Mouse (Mus musculus) heart, postnatal 25 days (tissue): Measurements from ENCODE around the gene Spint3. TPM values are rescaled to one million over a fixed set of nuclear protein-coding genes. Genes with fewer than 3 reads are reported as not detected.

Experiments used
- total RNA-seq, 2 experiments: library from RNA; stranded (reverse); gene quantifications; 2 replicates each; pipeline ENCODE4 v1.2.3; 2021

Gene Spint3
- total RNA-seq, 2 experiments from 2014 or later, result not detected

Other genes starting within 250 kb of the Spint3 start
- gene Svs5, start 240.7 kb downstream of the Spint3 start, total RNA-seq, result not detected
- 1 to 10 TPM; 3.1 to 7.2 TPM for gene Slpi, start 184.4 kb downstream of the Spint3 start, total RNA-seq
- not detected for gene Rbpjl, start 170.3 kb downstream of the Spint3 start, total RNA-seq
- gene Matn4, start 168.3 kb downstream of the Spint3 start, total RNA-seq, result under 1 TPM; 0.42 to 0.52 TPM
- gene Sdc4, start 129.6 kb downstream of the Spint3 start, total RNA-seq, result 10 to 100 TPM; 19.7 to 22.4 TPM
- 10 to 100 TPM; 22.2 to 26.8 TPM for gene Sys1, start 116.5 kb downstream of the Spint3 start, total RNA-seq
- gene Gm20458, start 112.5 kb downstream of the Spint3 start, total RNA-seq, result 1 to 10 TPM; 1.4 to 2.5 TPM
- gene Trp53tg5, start 99.7 kb downstream of the Spint3 start, total RNA-seq, result not detected
- 10 to 100 TPM; 14.4 to 21.9 TPM for gene Dbndd2, start 87.4 kb downstream of the Spint3 start, total RNA-seq
- gene Pigt, start 75.9 kb downstream of the Spint3 start, total RNA-seq, result 10 to 100 TPM; 34.7 to 34.8 TPM
- gene Wfdc2, start 11.0 kb downstream of the Spint3 start, total RNA-seq, result under 1 TPM; 0.78 to 0.83 TPM
- under 1 TPM in 1 of 2 experiments, not detected in 1; 0.34 TPM for gene Wfdc6a, start 12.0 kb upstream of the Spint3 start, total RNA-seq
- not detected for gene Eppin, start 20.1 kb upstream of the Spint3 start, total RNA-seq
- gene Wfdc6b, start 40.1 kb upstream of the Spint3 start, total RNA-seq, result not detected
- gene Wfdc8, start 40.2 kb upstream of the Spint3 start, total RNA-seq, result not detected
- gene Wfdc16, start 65.3 kb upstream of the Spint3 start, total RNA-seq, result not detected
- gene Wfdc10, start 82.6 kb upstream of the Spint3 start, total RNA-seq, result not detected
- gene Wfdc9, start 83.1 kb upstream of the Spint3 start, total RNA-seq, result not detected
- gene Wfdc11, start 100.6 kb upstream of the Spint3 start, total RNA-seq, result not detected
- gene Wfdc13, start 111.6 kb upstream of the Spint3 start, total RNA-seq, result not detected
- not detected for gene Spint4, start 125.0 kb upstream of the Spint3 start, total RNA-seq
- gene Spint5, start 141.8 kb upstream of the Spint3 start, total RNA-seq, result not detected
- under 1 TPM; 0.28 to 0.29 TPM for gene Wfdc3, start 172.5 kb upstream of the Spint3 start, total RNA-seq
- gene Dnttip1, start 172.5 kb upstream of the Spint3 start, total RNA-seq, result 10 to 100 TPM; 24.4 to 25.8 TPM
- 1 to 10 TPM; 2.4 to 2.9 TPM for gene Ube2c, start 196.4 kb upstream of the Spint3 start, total RNA-seq
- not detected for gene Tnnc2, start 206.5 kb upstream of the Spint3 start, total RNA-seq
- 10 to 100 TPM; 24.7 to 27.5 TPM for gene Snx21, start 212.4 kb upstream of the Spint3 start, total RNA-seq
- gene Acot8, start 231.4 kb upstream of the Spint3 start, total RNA-seq, result 10 to 100 TPM; 10.7 to 12.2 TPM
- gene Zswim3, start 231.6 kb upstream of the Spint3 start, total RNA-seq, result 1 to 10 TPM; 2.5 to 3.1 TPM
- 1 to 10 TPM; 3.6 to 4.5 TPM for gene Zswim1, start 249.2 kb upstream of the Spint3 start, total RNA-seq